11 mouse cellular contexts compared by ENCODE assay signal in genomic region chr12:83752495-83752894, GRCm38 (mm10). TPM values are rescaled to one million over a fixed set of nuclear protein-coding genes. Genes with fewer than 3 reads are reported as not detected.
DNase-seq lines count a peak whose midpoint lies in the region; ATAC-seq lines count a peak whose summit lies in the region.
"Had no signal": no experiment of that assay in that cellular context is flagged by ENCODE, and none has a peak within 500 bp of the region (broad histone marks: within the 10 kb centered on the region; RNA-seq: fewer than 3 reads in every experiment).

No protein-coding gene starts in this region.

- no peak overlapping the region for H3K27ac ChIP-seq in kidney, embryonic 14.5 days (ENCODE audit: low read depth, low read length)
- no peak overlapping the region for H3K27ac ChIP-seq in kidney, embryonic 15.5 days
- no peak overlapping the region for H3K27ac ChIP-seq in limb, embryonic 11.5 days (replicated peaks; ENCODE audit: low read depth, low read length)
- no peak overlapping the region for H3K27ac ChIP-seq in hindbrain, embryonic 10.5 days

- H3K9me3 ChIP-seq in kidney, embryonic 14.5 days (ENCODE audit: control insufficient read depth, low read length) = no peaks in the 10 kb centered on the region
- H3K9me3 ChIP-seq in kidney, embryonic 15.5 days (replicated peaks) = no peaks in the 10 kb centered on the region
- no peaks in the 10 kb centered on the region for H3K9me3 ChIP-seq in limb, embryonic 11.5 days (ENCODE audit: control insufficient read depth, low read length)
- no peaks in the 10 kb centered on the region for H3K9me3 ChIP-seq in hindbrain, embryonic 10.5 days
- H3K9me3 ChIP-seq: G1E had no signal

- ATAC-seq in kidney, embryonic 14.5 days (ENCODE audit: low FRiP score, low TSS enrichment) = 0 out of 2 replicates have a peak, but pooled peaks have one; percentile 12
- ATAC-seq in kidney, embryonic 15.5 days (replicated peaks; ENCODE audit: low FRiP score) = no peak
- ATAC-seq in limb, embryonic 11.5 days (ENCODE audit: insufficient number of reproducible peaks, low FRiP score, low TSS enrichment, low read depth) = no peak

- no peak overlapping the region for H3K4me2 ChIP-seq in kidney, embryonic 14.5 days (replicated peaks; ENCODE audit: low read depth, low read length)
- no peak overlapping the region for H3K4me2 ChIP-seq in kidney, embryonic 15.5 days
- H3K4me2 ChIP-seq in limb, embryonic 11.5 days (ENCODE audit: low read depth, severe bottlenecking) = no peak overlapping the region

- no peak overlapping the region for H3K4me3 ChIP-seq in kidney, embryonic 14.5 days (ENCODE audit: low read length)
- no peak overlapping the region for H3K4me3 ChIP-seq in kidney, embryonic 15.5 days (replicated peaks)
- no peak overlapping the region for H3K4me3 ChIP-seq in limb, embryonic 11.5 days (ENCODE audit: low read depth, low read length)
- no peak overlapping the region for H3K4me3 ChIP-seq in hindbrain, embryonic 10.5 days
- H3K4me3 ChIP-seq: megakaryocyte, embryonic 14.5 days had no signal

- WGBS in kidney, embryonic 14.5 days = 30% methylated on average over 2 of the region's 2 CpGs
- 34% methylated on average over 2 of the region's 2 CpGs for WGBS in kidney, embryonic 15.5 days
- WGBS in limb, embryonic 11.5 days = 21% methylated on average over 2 of the region's 2 CpGs
- whole genome bisulfite sequencing in hindbrain, embryonic 10.5 days = 68% methylated on average over 2 of the region's 2 CpGs

- no peaks in the 10 kb centered on the region for H3K36me3 ChIP-seq in kidney, embryonic 14.5 days (ENCODE audit: control insufficient read depth, insufficient read depth, low read length)
- H3K36me3 ChIP-seq in kidney, embryonic 15.5 days = no peaks in the 10 kb centered on the region
- no peaks in the 10 kb centered on the region for H3K36me3 ChIP-seq in limb, embryonic 11.5 days (ENCODE audit: control insufficient read depth, insufficient read depth, low read length)
- no peaks in the 10 kb centered on the region for H3K36me3 ChIP-seq in hindbrain, embryonic 10.5 days
- H3K36me3 ChIP-seq: G1E had no signal

- H3K4me1 ChIP-seq in kidney, embryonic 14.5 days (ENCODE audit: control insufficient read depth, insufficient read depth, low read length) = no peaks in the 10 kb centered on the region
- H3K4me1 ChIP-seq in kidney, embryonic 15.5 days = 0 out of 2 replicates have a peak, but pooled peaks cover 8% of the 10 kb centered on the region
- 0 out of 2 replicates have a peak, but pooled peaks cover 2% of the 10 kb centered on the region for H3K4me1 ChIP-seq in limb, embryonic 11.5 days (ENCODE audit: control insufficient read depth, insufficient read depth, low read length)
- no peaks in the 10 kb centered on the region for H3K4me1 ChIP-seq in hindbrain, embryonic 10.5 days (replicated peaks)

- DNase-seq in testis, postnatal 10 days (ENCODE audit: low spot score) = peak; percentile 69
- no peak for DNase-seq in testis, postnatal 14 days (ENCODE audit: low spot score)
- peak; percentile 31 for DNase-seq in limb, embryonic 11.5 days (ENCODE audit: low spot score)
- DNase-seq in urinary bladder, adult 2 months (ENCODE audit: low spot score) = no peak
- DNase-seq in hindbrain, embryonic 10.5 days (ENCODE audit: low spot score) = no peak
- DNase-seq: adrenal gland, adult 8-10 months; cerebellum, adult 8-10 months had no signal

- H3K27me3 ChIP-seq in kidney, embryonic 14.5 days (ENCODE audit: control insufficient read depth, insufficient read depth, low read length) = no peaks in the 10 kb centered on the region
- no peaks in the 10 kb centered on the region for H3K27me3 ChIP-seq in kidney, embryonic 15.5 days
- no peaks in the 10 kb centered on the region for H3K27me3 ChIP-seq in limb, embryonic 11.5 days (ENCODE audit: control insufficient read depth, insufficient read depth, low read length)
- H3K27me3 ChIP-seq in hindbrain, embryonic 10.5 days (ENCODE audit: insufficient read depth, poor library complexity, severe bottlenecking) = no peaks in the 10 kb centered on the region

- H3K9ac ChIP-seq in kidney, embryonic 14.5 days (ENCODE audit: low read depth, low read length) = no peak overlapping the region
- H3K9ac ChIP-seq in kidney, embryonic 15.5 days = no peak overlapping the region
- no peak overlapping the region for H3K9ac ChIP-seq in limb, embryonic 11.5 days (ENCODE audit: low read length)

RNA-seq across cellular contexts. Expression of gene Papln, which starts 10.9 kb away (rescaled TPM):
- polyA plus RNA-seq in kidney, embryonic 14.5 days (2014; fragmentation: Nextera tagmentation; extraction: Ambion mirVana) = 0.31 and 0.53 TPM in 2 replicates
- 2.0 and 2.1 TPM in 2 replicates for polyA plus RNA-seq in kidney, embryonic 15.5 days (2015; fragmentation: Nextera tagmentation; extraction: Ambion mirVana)
- not detected in 2 replicates for polyA plus RNA-seq in limb, embryonic 11.5 days (2014; fragmentation: Nextera tagmentation; extraction: Ambion mirVana)
- 2.1 TPM in 2 replicates for polyA plus RNA-seq in urinary bladder, adult 2 months (2012; rRNA removed)
- polyA plus RNA-seq in hindbrain, embryonic 10.5 days (2016; fragmentation: Nextera tagmentation; extraction: Ambion mirVana) = 0.04 and 0.14 TPM in 2 replicates

Comparison
In these comparisons a context has a peak if more than half of its experiments do, and no peak if none do; other contexts are left out.
1. DNase-seq: peak in testis, postnatal 10 days (single experiment) and limb, embryonic 11.5 days (single experiment); none in testis, postnatal 14 days (single experiment), urinary bladder, adult 2 months (single experiment) and hindbrain, embryonic 10.5 days (single experiment).